Mouse (Mus musculus) right cerebral cortex, postnatal 25 days (tissue): ENCODE results near the gene Arl8b.
"Not testable (repeated sequence)": the region's sequence is repeated elsewhere in the genome, so short reads cannot be mapped to it uniquely, and the experiment has no call there.

Experiments used
- DNase-seq: peaks from one replicate; pipeline ENCODE4 v3.0.0; 2022

Gene Arl8b

DNA sequence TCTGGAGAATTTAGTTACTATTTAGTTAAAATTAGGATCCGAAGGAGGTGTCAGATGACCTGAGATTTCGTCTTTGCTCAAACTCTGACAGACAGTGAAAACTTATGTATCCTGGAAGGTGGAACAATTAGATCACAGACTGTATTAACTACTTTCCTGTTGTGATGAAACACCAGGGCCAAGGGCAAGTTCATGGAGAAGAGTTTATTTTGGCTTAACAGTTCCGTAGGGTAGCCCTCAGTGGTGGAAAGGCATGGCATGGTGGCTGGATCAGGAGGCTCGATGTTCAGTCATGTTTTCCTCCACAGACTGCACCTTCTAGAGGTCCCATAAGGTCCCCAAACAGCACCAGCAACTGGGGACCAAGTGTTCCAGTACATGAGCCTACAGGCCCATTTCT lies 54.2 kb downstream of the Arl8b start:
- no peak for DNase-seq

- no peak for DNase-seq
These were observed 55.1 kb downstream of the Arl8b start for GRCm38 (mm10) chr6:108837958-108838357.

GRCm38 (mm10) chr6:108839432-108839831 lies 56.5 kb downstream of the Arl8b start:
- no peak for DNase-seq

- no peak for DNase-seq
These were observed 58.2 kb downstream of the Arl8b start for GRCm38 (mm10) chr6:108840861-108841640.

DNA sequence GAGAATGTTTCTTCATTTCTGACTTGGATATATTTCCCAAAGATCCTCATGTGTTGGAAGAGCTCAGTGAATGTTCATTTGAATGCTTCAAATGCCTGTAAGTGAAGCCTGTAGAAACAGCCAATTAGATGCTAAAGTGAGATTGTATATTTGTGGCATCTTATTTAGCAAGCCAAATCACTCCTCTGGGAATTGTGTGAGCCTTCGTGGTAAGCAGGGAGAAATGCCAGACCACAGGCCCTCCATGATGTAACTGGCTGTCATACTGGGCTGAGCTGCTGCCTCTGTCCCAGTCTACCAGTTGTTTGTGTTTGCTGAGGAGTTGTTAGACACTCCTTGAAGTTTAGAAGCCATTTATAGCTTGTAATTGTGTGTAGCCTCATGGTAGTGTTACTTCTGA lies 60.8 kb downstream of the Arl8b start:
- no peak for DNase-seq

DNA sequence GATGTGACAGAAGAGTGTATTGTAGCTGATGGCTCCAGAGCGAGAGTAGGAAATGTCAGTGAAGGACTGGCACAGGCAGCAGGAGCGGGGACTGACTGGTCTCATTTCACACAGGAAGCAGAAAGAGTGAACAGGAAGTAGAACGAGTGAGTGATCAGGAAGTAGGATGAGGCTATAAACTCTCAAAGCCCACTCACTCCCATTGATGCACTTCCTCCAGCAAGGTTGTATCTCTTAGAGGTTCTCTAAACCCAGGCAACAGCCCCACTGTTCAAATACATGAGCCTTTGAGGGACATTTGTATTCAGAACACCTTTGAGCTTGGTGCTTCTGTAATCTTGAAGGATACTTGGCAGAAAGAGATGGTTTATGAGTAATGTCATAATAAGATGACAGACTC lies 61.2 kb downstream of the Arl8b start:
- DNase-seq: no peak

DNA sequence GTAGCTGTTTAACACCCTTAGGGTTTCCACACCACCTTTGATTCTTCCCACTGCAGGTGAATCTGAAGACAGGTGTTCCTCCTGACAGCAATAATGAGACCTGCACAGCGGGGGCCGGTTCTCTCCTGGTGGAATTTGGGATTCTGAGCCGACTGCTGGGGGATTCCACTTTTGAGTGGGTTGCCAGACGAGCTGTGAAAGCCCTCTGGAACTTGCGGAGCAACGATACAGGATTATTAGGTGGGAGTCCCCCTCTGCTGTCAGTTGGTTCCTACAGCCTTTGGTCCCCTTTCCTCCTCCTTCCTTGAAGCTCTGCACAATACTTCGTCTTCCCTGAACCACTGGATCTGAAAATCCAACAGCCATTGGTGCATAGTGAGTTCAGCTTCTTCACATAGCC lies 61.9 kb downstream of the Arl8b start:
- no peak for DNase-seq

- DNase-seq: no peak
These were observed 69.3 kb downstream of the Arl8b start for GRCm38 (mm10) chr6:108852088-108852670.

GRCm38 (mm10) chr6:108852986-108853385 lies 70.1 kb downstream of the Arl8b start:
- no peak for DNase-seq

DNA sequence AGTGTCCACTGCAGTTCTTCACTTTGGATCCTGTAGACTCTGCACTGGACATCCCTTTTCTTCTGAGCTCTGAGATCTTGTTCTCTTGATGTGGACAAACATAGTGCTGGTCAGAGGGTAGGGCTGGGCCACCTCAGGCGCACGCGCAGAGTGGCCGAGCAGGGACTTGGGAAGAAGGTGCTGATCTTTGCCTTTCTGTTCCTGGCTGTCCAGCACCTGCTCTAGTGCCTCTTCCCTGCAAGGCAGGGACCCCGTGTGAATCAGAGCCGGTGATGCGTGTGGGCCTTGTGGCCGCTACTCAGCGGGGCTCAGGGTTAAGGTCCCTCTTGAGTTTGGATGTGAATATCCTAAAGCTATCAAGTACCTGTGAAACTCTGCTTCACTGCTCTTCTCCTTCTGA lies 75.7 kb downstream of the Arl8b start:
- no peak for DNase-seq

- DNase-seq: no peak
These were observed 78.3 kb downstream of the Arl8b start for GRCm38 (mm10) chr6:108861226-108861625.

- no peak for DNase-seq
These were observed 79.6 kb downstream of the Arl8b start for GRCm38 (mm10) chr6:108862548-108862947.

DNA sequence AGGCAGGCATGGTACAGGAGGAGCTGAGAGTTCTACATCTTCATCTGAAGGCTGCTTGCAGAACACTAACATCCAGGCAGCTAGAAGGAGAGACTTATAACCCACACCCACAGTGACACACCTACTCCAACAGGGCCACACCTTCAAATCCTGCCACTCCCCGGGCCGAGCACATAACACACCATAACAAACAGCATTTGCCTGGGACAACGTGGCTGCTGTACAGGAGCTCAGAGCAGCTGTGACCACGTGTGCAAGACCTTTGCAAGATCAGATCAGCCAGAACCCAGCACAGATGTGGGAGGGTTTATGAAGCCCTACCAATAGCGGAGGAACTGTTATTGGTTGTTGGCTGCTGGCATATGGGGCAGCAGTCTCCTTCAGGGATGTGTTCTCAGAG lies 83.4 kb downstream of the Arl8b start:
- DNase-seq: no peak

GRCm38 (mm10) chr6:108869031-108869430 lies 86.1 kb downstream of the Arl8b start:
- not testable (repeated sequence) for DNase-seq

DNA sequence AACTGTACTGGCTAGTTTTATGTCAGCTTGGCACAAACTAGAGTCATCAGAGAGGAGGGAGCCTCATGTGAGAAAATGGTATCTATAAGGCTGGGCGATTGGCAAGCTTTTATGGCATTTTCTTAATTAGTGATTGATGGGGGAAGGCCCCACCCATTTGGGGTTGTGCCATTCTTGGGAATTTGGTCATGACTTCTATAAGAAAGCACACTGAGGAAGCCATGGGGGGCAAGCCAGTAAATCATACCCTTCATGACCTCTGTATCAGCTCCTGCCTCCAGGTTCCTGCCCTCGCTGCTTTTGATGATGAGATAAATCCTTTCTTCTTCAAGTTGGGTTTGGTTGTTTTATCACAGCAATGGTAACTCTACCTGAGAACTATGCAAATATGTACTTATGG lies 87.5 kb downstream of the Arl8b start:
- no peak for DNase-seq

DNA sequence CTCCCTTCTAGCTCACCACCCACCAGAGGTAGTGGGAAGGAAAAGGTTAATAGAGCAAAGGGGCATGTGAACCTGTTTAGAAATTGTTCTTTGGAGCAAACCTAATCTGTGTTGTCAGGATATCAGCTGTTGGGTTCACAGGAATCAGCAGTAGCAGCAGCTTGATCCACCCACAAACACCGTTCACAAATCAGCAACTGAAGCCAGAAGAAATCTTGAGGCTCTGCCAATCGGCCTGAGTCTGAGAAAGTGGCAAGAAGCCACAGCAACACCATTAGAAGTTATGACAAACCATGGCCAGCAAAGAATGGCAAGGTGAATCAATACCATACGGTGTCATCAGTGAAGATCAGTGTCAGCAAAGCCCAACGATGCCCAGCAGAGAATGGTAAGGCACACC lies 88.4 kb downstream of the Arl8b start:
- no peak for DNase-seq
